Mouse (Mus musculus) kidney, postnatal 36 days (tissue): ENCODE data around the gene Hist1h2bc.
"Not testable (repeated sequence)": the region's sequence is repeated elsewhere in the genome, so short reads cannot be mapped to it uniquely, and the experiment has no call there.

Source experiments
- DNase-seq, 2 experiments: peaks; one replicate each; pipeline ENCODE4 v3.0.0; 2021 to 2022; ENCODE audit warnings: mixed read lengths in 2 of 2

Gene Hist1h2bc

DNA sequence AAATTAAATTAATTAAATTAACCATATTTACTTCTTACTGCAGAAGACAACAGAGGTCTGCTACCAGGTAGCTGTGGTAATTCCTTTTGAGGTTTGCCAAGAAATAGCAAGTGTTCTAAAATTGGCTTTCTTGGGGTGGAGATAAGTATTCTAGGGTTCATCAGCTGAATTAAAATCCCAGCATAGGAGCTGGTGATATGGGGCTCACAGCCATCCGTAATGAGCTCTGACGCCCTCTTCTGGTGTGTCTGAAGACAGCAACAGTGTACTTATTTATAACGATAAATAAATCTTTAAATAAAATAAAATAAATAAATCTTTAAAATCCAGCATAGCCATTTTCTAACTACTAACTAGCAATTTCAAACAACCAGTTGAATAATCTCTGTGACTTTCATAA is 15.8 kb downstream of the Hist1h2bc start:
- no peak for DNase-seq

DNA sequence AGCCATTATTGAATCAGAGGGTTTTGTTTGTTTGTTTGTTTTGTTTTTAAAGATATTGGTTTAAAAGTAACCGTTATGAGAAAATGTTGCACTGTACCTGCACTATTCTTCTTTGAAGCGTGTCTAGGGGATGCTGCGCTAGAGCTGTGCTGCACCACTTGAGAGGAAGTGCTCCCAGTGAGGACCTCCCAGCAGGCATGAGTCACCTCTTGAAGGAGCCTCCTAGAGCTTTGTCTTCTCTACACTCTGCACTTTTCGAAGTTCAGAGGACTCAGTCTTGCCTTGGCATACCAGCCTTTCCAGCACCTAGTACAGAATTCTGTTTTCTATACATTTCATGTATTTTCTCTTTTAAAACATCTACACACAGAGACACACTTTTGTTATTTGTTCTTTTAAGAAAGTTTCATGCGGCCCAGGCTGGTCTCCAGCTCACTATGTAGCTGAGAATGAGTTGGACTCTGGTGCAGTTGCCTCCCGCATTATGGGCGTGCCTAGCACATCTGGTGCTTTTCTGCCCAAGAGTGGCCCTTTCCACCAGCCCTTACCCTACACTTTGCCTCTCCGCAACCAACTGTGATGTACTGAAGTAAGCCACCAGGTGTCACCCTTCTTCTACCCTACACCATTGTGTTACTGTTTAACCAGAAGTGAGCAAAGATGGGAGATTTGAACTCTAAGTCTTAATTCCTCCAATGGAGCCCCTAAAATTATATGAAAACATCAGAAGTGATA is 17.0 kb downstream of the Hist1h2bc start:
- DNase-seq, result peak; percentile 79 to 84

DNA sequence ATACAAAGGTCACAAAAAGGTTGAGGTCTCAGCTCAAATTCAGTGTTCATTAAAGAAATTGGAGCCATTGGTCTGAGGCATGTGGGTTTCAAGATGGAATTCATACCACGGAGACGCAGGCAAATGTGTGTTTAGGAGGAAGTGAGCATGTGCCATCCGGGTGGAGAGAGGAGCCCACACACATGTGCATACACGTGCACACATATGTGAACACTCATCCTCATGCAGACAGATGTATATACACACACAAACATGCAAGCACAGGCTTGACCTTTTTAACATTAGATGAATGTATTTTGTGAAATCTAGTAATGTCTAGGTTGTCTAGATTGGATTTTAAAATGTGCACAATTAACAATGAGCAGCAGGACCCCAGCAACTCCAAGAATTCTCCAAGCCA is 18.2 kb downstream of the Hist1h2bc start:
- no peak for DNase-seq

DNA sequence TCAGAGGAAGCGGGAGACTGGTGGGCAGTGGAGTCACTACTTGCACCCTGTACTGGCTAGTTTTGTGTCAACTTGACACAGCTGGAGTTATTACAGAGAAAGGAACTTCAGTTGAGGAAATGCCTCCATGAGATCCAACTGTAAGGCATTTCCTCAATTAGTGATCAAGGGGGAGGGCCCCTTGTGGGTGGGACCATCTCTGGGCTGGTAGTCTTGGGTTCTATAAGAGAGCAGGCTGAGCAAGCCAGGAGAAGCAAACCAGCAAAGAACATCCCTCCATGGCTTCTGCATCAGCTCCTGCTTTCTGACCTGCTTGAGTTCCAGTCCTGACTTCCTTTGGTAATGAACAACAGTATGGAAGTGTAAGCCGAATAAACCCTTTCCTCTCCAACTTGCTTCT is 18.8 kb downstream of the Hist1h2bc start:
- not testable (repeated sequence) for DNase-seq

DNA sequence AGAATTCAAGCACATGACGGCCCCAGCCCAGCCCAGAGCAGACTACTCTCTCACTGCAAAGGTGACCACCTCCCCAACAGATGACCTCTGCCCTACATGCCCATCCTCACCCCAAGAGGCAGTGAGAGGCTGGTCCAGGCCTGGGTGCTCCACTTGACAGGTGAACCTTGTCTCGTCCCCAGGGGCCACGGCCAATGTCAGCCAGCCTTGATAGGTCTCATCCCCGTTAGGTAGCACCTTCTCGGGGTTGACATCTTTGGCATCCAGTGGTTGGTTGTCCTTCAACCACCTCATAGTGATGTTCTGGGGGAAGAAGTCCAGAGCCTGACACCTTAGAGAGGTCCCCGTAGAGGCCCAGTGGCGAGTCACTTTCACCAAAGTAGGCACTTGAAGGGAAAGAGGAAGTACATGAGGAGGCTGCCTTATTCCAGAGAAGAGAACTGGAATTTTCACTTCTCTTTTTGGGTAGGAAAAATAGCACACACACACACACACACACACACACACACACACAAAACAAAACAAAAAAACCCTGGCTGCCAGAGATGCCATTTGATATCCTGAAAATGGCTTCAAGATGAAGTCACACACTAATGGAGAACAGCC is 21.9 kb downstream of the Hist1h2bc start:
- no peak for DNase-seq

DNA sequence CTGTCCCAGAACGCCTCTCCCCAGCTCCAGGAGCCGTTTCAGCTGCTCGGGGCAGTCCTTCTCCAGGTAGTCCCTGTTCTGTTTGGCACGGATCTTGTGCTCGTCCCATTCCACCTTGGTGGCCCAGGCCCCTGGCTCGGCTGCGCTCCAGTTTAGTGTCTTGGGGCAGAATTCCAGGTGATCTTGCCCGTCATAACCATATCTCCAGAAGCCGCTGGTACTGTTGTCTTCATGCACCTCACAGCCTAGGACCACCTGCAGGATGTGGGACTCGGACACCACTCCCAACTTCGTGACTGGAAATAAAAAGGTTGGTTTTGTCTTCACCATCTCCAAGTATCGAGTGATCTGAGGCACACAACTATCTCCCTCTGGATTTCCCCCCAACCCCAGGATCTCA is 22.8 kb downstream of the Hist1h2bc start:
- no peak for DNase-seq

DNA sequence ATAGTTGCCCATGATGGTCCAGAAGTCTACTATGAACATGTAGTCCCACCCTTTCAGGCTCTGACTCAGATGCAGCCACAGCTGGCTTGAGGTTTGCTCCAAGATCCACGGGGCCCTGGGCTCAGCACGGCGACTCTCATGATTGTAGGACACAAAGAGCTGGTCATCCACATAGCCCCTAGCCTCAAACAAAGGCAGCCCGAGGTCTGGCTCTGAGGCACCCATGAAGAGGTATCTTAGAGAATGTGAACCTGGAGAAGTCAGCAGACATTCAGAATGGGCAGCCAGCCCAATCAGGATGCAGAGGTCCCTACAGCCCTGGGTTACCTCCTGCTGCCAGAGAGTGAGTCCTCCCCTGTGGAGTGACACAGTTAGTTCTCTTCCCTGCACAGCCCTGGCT is 24.0 kb downstream of the Hist1h2bc start:
- DNase-seq, result no peak

DNA sequence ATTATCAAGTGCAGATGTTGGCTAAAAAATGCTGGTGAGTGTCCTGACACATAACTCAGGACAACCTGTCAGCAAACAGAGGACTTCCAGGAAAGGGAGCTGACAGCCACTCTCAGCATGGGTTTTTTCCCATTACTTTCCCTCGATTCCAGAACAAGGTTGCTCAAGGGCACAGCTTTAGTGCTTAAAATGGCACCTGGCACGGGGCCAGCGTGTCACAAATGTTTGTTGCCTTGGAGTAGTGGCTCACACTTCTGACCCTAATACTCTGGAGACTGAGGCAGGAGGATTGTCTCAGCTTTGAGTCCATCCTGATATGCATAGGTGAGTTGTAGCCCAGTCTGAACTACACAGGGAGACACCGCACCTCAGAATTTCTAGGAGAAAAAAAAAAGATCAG is 24.7 kb downstream of the Hist1h2bc start:
- peak in 1 of 2 experiments; percentile 37 for DNase-seq

DNA sequence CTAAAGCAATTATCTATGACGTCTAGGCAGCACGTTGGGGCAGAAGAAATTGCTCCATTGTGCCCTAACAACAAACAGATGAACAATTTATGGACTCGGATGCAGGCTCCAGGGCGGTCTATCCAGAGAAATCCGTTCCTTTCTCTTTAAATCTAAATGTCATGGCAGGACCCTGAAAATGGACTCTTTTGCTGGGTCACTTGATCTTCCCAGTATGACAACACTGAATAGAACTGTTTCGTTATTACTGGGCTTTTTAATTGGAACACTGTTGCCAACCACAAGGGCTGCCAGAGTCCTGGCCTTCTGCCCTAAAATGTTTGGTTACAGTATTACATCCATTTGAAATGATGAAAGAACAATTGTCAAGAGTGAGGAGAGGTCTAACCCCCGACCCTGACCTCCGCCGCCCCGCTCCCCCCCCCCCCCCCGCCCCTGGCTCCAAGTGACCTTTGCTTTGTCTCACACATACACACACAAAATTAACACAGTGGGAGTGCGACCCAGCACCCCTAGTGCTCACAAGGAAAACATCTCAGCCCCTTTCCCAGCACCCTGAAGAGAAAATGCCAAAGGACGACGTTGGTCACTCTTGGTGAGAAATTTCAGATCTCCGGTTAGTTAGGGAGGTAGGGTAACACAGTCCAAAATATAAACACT is 25.8 kb downstream of the Hist1h2bc start:
- no peak for DNase-seq

DNA sequence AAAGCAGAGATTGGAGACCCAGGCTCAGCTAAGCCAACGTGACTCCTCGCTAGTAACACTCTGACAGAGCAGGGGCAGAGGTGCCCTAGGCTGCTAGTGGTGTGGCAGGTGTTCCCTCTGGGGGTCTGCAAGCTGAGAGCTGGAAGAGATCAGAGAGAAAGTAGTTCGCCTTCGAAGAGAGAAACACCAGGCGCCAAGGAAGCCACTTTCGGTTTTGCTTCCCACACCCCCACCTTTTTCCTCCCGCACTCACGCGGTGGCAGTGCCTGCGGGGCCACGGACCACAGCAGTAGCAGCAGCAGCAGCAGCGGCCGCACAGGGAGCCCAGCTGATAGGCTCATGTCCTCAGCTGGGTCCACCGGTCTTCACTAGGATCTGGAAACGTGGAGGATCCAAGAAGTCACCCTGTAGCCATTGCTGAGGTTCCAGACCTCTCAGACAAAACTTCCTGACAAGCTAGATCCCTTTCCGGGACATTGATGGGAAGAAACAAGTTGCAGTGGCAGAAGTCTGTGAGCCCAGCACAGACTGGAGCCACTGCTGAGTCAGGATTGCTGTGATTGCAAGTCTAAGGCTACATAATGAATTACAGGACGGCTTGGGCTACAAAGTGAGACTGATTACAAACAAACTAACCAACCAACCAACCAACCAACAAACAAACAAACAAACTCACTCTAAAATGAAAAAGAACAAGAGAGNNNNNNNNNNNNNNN is 26.5 kb downstream of the Hist1h2bc start, which contains the start of gene Hfe:
TSS of gene Hfe (minus strand) at position 481 of the 716 bp plus-strand sequence.
- DNase-seq, result peak; percentile 53 to 76

DNA sequence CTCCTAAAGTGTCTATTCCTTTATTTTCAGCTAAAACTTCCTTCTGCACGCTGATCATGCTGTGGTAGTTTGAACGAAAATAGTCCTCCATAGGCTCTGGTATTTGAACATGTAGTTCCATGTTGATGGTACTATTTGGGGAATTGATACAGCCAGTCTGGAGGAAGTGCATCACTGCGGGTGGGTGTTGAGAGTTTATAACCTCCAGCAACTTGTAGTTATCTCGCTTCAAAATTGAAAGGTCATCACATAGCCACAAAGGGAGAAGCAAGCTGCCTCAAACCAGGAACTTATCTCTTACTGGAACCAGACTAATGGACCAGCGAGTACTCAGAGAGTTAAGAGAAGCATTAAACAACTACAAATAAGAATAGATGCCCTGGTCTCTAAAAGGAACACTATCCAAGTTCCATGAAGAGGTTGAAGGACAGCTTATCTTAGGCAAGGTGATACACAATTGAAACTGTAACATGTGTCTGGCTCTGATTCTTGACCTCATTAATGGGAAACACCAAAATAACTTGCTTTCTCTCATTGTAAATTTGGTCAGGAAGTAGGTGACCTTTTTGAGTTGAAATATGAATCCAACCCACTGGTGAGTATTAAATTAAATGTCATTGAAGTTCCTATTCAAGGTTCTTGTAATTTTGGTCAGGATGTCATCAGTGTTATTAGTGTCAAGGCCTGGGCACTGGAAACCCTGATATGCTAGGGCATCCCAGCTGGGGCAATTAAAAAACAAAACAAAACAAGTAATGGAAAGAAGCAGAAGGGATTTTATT is 32.5 kb downstream of the Hist1h2bc start:
- no peak for DNase-seq

DNA sequence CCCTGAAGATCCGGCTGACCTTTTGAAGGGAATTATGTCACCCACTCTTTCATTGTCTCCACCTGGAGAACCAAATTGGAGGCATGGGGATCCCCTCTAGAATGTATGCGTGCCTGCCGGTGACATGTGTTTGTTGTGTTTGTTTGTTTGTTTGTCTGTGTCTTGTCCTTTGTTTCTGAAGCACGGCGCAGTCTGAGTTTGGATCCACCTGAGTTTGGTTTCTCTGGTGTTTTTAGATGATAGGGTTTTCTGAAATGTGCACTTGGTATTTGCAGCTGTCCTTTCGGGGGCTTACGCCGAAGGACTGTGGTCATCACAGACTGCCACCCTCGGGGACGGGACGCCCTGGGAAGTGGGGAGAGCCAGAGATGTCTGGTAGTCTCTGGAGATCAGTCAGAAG is 33.2 kb downstream of the Hist1h2bc start:
- no peak for DNase-seq

DNA sequence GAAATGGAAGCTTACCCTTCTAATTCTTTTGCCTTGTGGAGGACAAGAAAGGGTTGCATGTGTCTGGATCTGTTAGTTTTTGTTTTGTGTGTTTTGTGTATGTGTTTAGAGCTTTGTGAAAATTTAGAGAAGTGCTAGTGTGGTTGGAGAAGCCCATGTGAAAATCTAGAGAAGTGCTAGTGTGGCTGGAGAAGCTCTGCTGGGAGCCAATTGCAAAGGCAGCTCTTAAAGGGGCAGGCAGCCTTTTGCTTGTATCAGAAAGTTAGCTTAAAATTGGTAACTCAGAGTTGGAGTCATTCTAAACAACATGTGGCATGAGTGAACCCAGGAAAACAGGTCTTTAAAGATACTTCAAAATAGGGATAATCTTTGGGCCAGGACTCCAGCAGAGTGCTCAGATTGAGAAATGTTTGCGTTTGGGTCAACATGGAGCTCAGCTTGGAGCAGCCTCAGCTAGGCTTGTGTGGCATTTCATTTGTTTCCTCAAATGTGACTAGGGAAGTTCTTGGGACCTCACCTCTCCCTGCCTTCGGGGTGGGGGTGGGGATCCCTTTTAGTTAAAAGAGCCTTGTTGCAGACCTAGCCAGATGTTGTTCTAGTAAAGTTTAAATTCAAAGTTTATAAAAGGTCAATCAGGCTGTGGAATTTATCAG is 33.7 kb downstream of the Hist1h2bc start:
- DNase-seq, result not testable (repeated sequence)

DNA sequence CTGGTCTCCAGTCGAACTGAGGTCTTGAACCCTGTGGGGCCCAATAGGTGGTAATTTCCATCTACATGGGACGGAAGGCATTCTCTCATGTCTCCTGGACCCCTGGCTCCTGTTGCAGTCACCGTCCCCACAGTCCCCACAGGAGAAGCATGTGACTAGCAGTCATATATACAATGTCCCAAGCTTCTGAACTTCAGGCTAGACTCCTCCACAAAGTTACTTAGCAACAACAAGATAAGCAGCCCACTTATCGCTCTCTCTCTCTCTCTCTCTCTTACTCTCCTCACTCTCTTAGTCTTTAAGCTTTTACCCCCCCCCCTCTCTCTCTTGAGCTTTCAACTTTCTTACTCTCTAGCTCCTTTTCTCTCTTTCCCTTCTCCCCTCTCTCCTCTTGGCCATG is 40.2 kb downstream of the Hist1h2bc start:
- no peak for DNase-seq

DNA sequence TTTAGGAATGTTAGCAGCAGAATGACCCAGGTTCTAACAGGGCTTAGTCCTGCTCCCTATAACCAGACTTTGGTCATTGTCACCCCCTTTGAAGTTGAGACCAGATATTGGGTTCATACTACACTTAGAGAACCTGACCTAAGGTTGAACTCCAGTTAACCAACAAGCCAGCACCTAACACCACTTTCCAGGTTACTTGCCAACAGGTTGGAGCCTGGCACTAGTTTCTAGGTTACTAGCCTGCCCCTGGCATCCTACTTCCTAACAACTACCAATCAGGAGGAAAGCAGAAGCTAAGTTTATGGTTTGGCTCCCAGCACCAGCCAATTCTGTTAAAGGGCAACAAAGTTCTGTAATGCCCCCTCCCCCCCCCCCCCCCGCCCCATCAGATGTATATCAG is 41.2 kb downstream of the Hist1h2bc start:
- no peak for DNase-seq

DNA sequence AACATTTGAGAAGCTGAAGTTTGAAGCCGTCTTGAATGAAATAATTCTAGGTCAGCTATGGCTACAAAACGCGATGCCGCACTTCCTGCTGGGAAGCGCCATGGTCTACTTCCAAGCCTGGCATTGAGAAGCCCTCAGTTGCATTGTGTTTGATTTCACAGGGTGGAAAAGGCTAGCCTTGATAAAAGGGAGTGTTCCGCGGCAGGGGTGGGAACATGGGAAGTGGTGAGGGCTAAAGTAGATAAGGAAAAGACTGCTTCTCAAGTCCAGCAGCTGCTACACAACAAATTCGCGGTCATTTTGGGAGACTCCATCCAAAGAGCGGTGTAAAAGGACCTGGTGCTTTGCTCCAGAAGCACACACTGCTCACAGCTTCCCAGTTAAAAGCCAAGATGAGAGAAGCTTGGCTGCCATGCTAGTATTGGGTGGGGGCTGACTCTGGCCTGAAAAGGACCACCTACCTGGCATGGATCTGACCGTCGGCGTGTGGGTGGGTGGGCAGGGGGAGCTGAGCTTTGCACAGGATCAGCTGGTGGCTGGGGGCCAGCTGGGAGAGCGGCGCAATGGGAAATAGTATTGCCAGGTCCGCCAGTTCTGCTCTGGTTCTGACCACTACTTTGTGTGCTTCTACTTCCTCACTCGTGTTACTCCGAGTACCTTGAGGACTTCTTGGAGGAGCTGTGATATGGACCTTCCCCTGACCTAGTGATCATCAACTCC is 44.6 kb downstream of the Hist1h2bc start:
- DNase-seq, result no peak

DNA sequence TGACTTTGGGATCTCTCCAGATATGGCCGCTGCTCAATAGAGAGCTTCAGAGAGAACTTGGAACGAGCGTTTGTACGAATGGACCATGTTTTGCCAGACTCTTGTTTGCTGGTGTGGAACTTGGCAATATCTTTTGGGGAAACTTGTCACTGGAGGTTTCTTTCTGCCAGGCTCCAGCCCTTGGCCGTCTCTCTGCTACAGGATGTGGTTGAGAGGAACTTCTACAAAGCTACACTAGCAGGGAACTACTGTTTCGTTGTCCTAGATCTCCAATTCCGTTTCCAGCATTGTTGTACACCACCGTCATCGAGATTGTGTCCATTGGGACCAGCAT is 45.2 kb downstream of the Hist1h2bc start:
- no peak for DNase-seq

DNA sequence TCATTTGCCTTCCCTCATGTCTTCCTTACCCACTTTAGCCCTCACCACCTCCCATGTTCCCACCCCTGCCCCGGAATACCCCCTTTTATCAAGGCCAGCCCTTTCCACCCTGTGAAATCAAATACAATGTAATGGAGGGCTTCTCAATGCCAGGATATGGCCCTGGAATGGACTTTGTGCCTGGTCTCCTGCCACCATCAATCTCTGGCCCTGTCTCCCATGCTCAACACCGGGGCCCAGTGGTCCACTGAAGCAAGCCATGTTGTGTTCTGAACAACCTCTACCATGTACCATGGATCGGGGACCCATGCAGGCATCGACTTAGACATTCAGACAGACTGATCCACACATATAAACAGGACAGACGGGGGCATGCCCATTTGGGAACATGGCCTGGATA is 45.7 kb downstream of the Hist1h2bc start:
- DNase-seq, result no peak

DNA sequence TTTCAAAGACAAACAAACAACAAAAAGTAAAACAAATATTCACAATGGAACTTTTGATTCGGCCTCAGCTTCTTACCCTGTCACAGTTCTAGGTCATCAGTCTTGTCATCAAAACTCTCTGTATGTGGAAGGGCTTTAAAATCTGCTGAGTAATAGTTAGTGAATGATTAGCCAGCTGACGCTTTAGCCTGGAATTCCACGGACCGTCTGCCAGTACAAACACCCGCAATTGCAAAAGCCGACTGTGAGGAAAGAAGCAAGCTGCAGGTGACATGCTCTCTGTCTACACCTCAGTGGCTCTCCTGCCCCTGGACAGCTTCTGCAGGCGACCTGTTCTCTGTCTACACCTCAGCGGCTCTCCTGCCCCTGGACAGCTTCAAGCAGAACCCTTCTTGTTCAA is 46.5 kb downstream of the Hist1h2bc start:
- peak; percentile 70 to 89 for DNase-seq

DNA sequence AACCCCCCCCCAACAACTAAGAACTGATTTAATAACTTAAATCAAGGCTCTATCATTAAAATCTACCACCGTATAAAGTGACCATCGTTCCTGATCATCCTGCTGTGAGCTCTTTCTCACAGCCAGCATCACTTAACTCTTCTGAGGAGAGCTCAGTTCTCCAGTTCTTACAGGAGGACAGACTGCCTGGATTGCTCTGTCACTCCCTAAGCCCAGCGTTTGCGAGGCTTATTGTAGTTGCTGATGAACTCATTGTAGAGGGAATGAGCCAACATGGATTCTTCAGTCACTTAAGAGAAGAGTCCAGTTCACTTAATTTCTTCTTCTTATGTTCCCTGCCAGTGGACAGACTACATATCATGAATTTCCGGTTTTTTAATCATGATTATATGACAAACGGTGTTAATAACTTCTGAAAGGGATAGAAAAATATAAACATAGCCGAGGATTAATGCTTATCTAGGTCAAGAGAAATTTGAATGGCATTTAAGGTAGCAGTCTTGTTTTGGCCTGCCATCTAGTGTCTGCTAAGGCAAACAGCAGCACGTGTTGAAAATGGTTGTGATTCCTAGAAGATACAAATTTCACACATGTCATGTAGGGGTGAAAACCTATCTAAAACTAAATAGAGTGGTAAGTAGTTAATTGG is 48.3 kb downstream of the Hist1h2bc start:
- DNase-seq, result peak; percentile 46 to 48

DNA sequence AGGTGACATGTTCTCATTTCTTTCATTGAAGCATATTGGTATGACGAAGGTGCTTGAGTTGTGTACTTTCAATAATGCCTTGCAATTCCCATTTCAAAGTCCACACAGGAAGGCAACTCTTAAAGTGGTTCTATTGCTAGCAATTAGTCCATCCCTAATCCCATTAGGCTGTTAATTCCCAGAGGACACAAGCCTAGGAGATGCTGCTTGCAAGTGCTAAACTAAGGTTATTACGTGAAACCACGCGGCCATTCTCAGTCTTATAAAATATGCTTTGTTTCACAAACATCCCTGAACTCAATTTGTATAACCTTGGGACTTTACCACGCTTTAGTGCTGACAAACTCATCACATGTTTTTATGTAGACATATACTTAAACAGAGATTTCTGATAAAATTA is 53.1 kb downstream of the Hist1h2bc start:
- DNase-seq, result no peak
